Mouse (Mus musculus) monocyte, adult 2 months (primary cell): ENCODE data around the gene Utrn.
A peak's percentile ranks its signal among the peaks of the same experiment; 100 is the strongest.

Experiments used
- DNase-seq, 2 experiments: peaks; one replicate each; pipeline ENCODE4 v3.0.0; 2022; ENCODE audit warnings: low spot score in 2 of 2, low read depth in 1 of 2

Utrn gene

GRCm38 (mm10) chr10:12869029-12869671 lies at the start of gene Utrn:
Gene Utrn (minus strand): TSS chr10:12869365.
- DNase-seq = peak; percentile 42 to 65

- DNase-seq = no peak
These were observed 48.5 kb upstream of the Utrn start for GRCm38 (mm10) chr10:12917626-12918025.

- no peak for DNase-seq
These were observed 47.2 kb upstream of the Utrn start for GRCm38 (mm10) chr10:12916376-12916775.

GRCm38 (mm10) chr10:12915826-12916225 lies 46.7 kb upstream of the Utrn start:
- DNase-seq = no peak

- DNase-seq = no peak
These were observed 45.0 kb upstream of the Utrn start for GRCm38 (mm10) chr10:12914203-12914602.

GRCm38 (mm10) chr10:12911981-12912530 lies 42.9 kb upstream of the Utrn start:
- DNase-seq = no peak

- no peak for DNase-seq
These were observed 42.3 kb upstream of the Utrn start for GRCm38 (mm10) chr10:12911451-12911850.

GRCm38 (mm10) chr10:12909891-12910290 lies 40.7 kb upstream of the Utrn start:
- DNase-seq = no peak

GRCm38 (mm10) chr10:12909179-12909578 lies 40.0 kb upstream of the Utrn start:
- no peak for DNase-seq

- DNase-seq = no peak
These were observed 35.0 kb upstream of the Utrn start for GRCm38 (mm10) chr10:12904140-12904528.

GRCm38 (mm10) chr10:12903440-12904139 lies 34.4 kb upstream of the Utrn start:
- DNase-seq = peak in 1 of 2 experiments; percentile 8

- DNase-seq = no peak
These were observed 30.7 kb upstream of the Utrn start for GRCm38 (mm10) chr10:12899901-12900300.

- DNase-seq = no peak
These were observed 24.2 kb upstream of the Utrn start for GRCm38 (mm10) chr10:12893339-12893738.

GRCm38 (mm10) chr10:12888373-12888772 lies 19.2 kb upstream of the Utrn start:
- DNase-seq = no peak

GRCm38 (mm10) chr10:12887792-12888191 lies 18.6 kb upstream of the Utrn start:
- no peak for DNase-seq

GRCm38 (mm10) chr10:12884308-12884948 lies 15.3 kb upstream of the Utrn start:
- no peak for DNase-seq

GRCm38 (mm10) chr10:12881911-12882310 lies 12.7 kb upstream of the Utrn start:
- DNase-seq = no peak

GRCm38 (mm10) chr10:12879313-12879695 lies 10.1 kb upstream of the Utrn start:
- DNase-seq = no peak

- no peak for DNase-seq
These were observed 9.6 kb upstream of the Utrn start for GRCm38 (mm10) chr10:12878661-12879312.

GRCm38 (mm10) chr10:12876426-12876825 lies 7.3 kb upstream of the Utrn start:
- DNase-seq = no peak

- no peak for DNase-seq
These were observed 6.2 kb upstream of the Utrn start for GRCm38 (mm10) chr10:12875410-12875809.
